Mouse (Mus musculus): ENCODE measurements around the gene Ank2. TPM values are rescaled to one million over a fixed set of nuclear protein-coding genes. Genes with fewer than 3 reads are reported as not detected.

The Ank2 gene
- polyA plus RNA-seq, 1 experiment from 2014 or later, result 37.0 TPM

DNA sequence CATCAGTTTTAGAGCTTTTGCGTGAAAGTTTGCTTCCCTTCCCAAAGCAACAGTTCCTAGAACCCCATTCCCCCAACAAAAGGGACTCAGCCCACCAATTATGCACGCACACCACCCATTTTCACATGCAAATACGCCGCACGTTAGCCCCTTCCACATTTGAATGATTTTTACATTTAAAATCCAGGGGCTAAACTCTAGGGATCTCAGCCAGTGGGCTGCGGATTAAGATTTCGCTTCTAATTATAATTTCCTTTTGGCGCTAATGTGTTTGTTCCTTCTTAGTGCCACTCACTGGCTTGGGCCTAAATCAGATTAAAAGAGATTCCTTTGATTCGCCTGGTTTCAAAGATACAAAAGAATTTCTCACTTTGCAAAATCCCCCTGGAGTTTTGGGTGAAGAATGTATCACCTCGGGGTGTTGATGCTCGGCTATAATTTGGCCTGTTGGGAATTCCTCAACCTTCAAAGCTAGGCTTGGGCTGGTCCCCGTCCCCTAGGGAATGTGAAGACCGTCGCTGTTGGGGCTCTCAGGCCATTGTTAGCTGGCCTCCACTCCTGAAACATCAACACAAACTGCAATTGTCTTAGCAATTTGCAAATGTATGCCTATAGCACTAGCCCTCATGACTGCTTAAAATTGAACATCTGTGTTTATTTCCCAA is 35.2 kb downstream of the Ank2 start:
- H3K36me3 ChIP-seq (ENCODE audit: control insufficient read depth, insufficient read depth, low read length), result no peaks in the 10 kb centered on the region
- ATAC-seq (replicated peaks; ENCODE audit: low FRiP score, low TSS enrichment, low read depth), result no peak
- no peaks in the 10 kb centered on the region; the same call in 1 of the 2 replicates for H3K4me1 ChIP-seq (replicated peaks; ENCODE audit: control insufficient read depth, insufficient read depth, low read length)
- H3K27ac ChIP-seq (ENCODE audit: low read depth), result no peak overlapping the region
- no peak for DNase-seq (ENCODE audit: low spot score)
- no peak overlapping the region for H3K4me3 ChIP-seq (ENCODE audit: low read depth, low read length)
- no peaks in the 10 kb centered on the region for H3K27me3 ChIP-seq (replicated peaks; ENCODE audit: control insufficient read depth, insufficient read depth, low read length)
- 53% methylated on average over 14 of the region's 14 CpGs for WGBS
- no peak overlapping the region for H3K9ac ChIP-seq (ENCODE audit: low read length)
- H3K4me2 ChIP-seq (ENCODE audit: low read length), result no peak overlapping the region
- H3K9me3 ChIP-seq (ENCODE audit: control insufficient read depth, low read length), result no peaks in the 10 kb centered on the region

- WGBS, result 39% methylated on average over 9 of the region's 9 CpGs
- DNase-seq (ENCODE audit: low spot score), result no peak
These were observed 36.0 kb downstream of the Ank2 start for GRCm38 (mm10) chr3:127463165-127463564.

GRCm38 (mm10) chr3:127462413-127462812 is 36.7 kb downstream of the Ank2 start:
- Histone ChIP-seq H3K36me3 (ENCODE audit: control insufficient read depth, insufficient read depth, low read length) (no peaks in the 10 kb centered on the region), H3K4me2 (ENCODE audit: low read length) (no peak overlapping the region), H3K27ac (ENCODE audit: low read depth) (no peak overlapping the region), H3K9ac (ENCODE audit: low read length) (no peak overlapping the region), H3K27me3 (replicated peaks; ENCODE audit: control insufficient read depth, insufficient read depth, low read length) (no peaks in the 10 kb centered on the region), H3K4me1 (replicated peaks; ENCODE audit: control insufficient read depth, insufficient read depth, low read length) (peaks cover 4% of the 10 kb centered on the region; the same call in 1 of the 2 replicates), H3K9me3 (ENCODE audit: control insufficient read depth, low read length) (no peaks in the 10 kb centered on the region), H3K4me3 (ENCODE audit: low read depth, low read length) (no peak overlapping the region)
- DNase-seq (ENCODE audit: low spot score) (no peak), ATAC-seq (replicated peaks; ENCODE audit: low FRiP score, low TSS enrichment, low read depth) (no peak)
- WGBS, result 70% methylated on average over 6 of the region's 6 CpGs

More at GRCm38 (mm10) chr3:127463165-127463564, 36.0 kb downstream of the Ank2 start:
- no peak for ATAC-seq (replicated peaks; ENCODE audit: low FRiP score, low TSS enrichment, low read depth)
- no peak overlapping the region for H3K4me2 ChIP-seq (ENCODE audit: low read length)
- H3K4me1 ChIP-seq (replicated peaks; ENCODE audit: control insufficient read depth, insufficient read depth, low read length), result peaks cover 4% of the 10 kb centered on the region; the same call in 1 of the 2 replicates
- H3K27ac ChIP-seq (ENCODE audit: low read depth), result no peak overlapping the region
- H3K9me3 ChIP-seq (ENCODE audit: control insufficient read depth, low read length), result no peaks in the 10 kb centered on the region
- no peak overlapping the region for H3K9ac ChIP-seq (ENCODE audit: low read length)
- no peaks in the 10 kb centered on the region for H3K27me3 ChIP-seq (replicated peaks; ENCODE audit: control insufficient read depth, insufficient read depth, low read length)
- H3K36me3 ChIP-seq (ENCODE audit: control insufficient read depth, insufficient read depth, low read length), result no peaks in the 10 kb centered on the region
- no peak overlapping the region for H3K4me3 ChIP-seq (ENCODE audit: low read depth, low read length)

DNA sequence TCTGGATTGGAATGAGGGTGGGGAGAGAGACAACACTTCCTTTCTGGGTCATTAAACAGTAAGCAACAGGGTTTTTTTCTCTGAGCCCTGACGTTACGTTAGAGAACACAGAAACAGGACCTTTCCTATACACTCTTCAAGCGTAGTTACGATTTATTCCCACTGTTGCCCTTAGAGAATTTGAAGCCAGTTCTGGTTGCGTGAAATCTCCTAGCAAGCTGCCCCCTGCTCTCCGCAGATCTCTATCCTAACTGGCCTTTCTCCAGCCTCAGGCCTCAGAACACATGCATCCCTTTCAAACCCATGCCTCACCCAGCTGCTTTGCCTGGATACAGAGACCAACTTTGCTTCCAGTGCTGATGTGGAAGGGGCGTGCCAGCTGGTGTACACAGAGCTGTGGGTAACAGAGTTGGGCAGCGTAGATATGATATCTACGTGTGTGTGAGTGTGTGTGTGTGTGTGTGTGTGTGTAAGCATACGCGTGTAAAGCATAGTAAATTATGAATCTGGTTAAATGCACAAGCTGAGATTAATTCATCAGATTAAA is 38.2 kb downstream of the Ank2 start:
- WGBS, result 61% methylated on average over 11 of the region's 11 CpGs
- no peak for DNase-seq (ENCODE audit: low spot score)
- no peaks in the 10 kb centered on the region for H3K9me3 ChIP-seq (ENCODE audit: control insufficient read depth, low read length)
- H3K36me3 ChIP-seq (ENCODE audit: control insufficient read depth, insufficient read depth, low read length), result no peaks in the 10 kb centered on the region
- H3K27ac ChIP-seq (ENCODE audit: low read depth), result no peak overlapping the region
- H3K4me1 ChIP-seq (replicated peaks; ENCODE audit: control insufficient read depth, insufficient read depth, low read length), result peaks cover 4% of the 10 kb centered on the region; the same call in 1 of the 2 replicates
- H3K27me3 ChIP-seq (replicated peaks; ENCODE audit: control insufficient read depth, insufficient read depth, low read length), result no peaks in the 10 kb centered on the region
- H3K9ac ChIP-seq (ENCODE audit: low read length), result no peak overlapping the region
- ATAC-seq (replicated peaks; ENCODE audit: low FRiP score, low TSS enrichment, low read depth), result no peak
- H3K4me3 ChIP-seq (ENCODE audit: low read depth, low read length), result no peak overlapping the region
- no peak overlapping the region for H3K4me2 ChIP-seq (ENCODE audit: low read length)

- Histone ChIP-seq H3K9ac (ENCODE audit: low read length) (no peak overlapping the region), H3K9me3 (ENCODE audit: control insufficient read depth, low read length) (no peaks in the 10 kb centered on the region), H3K36me3 (ENCODE audit: control insufficient read depth, insufficient read depth, low read length) (no peaks in the 10 kb centered on the region), H3K4me1 (replicated peaks; ENCODE audit: control insufficient read depth, insufficient read depth, low read length) (peaks cover 4% of the 10 kb centered on the region; the same call in 1 of the 2 replicates), H3K4me3 (ENCODE audit: low read depth, low read length) (no peak overlapping the region), H3K27ac (ENCODE audit: low read depth) (no peak overlapping the region), H3K27me3 (replicated peaks; ENCODE audit: control insufficient read depth, insufficient read depth, low read length) (no peaks in the 10 kb centered on the region), H3K4me2 (ENCODE audit: low read length) (no peak overlapping the region)
- ATAC-seq (replicated peaks; ENCODE audit: low FRiP score, low TSS enrichment, low read depth) (no peak), DNase-seq (ENCODE audit: low spot score) (no peak)
- WGBS, result 19% methylated on average over 3 of the region's 3 CpGs
These were observed 39.3 kb downstream of the Ank2 start for GRCm38 (mm10) chr3:127459858-127460257.

DNA sequence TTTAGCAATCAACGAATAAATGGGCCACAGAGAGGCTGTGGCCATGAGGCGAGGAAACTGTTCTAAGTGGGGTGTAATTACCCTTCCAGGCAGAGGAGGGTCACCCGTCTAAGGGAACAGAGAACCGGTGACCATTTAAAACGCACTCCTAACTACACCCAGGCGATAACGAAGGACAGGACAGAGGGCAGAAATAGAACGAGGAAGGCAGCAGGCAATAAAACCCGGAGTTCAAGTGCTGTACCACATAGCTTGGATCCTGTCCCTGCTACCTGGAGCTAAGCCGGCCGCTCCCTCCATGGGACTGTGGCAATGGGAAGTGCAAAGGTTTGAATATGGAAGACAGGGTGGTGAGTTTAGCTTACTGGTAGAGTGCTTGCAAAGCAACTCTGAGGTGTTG is 40.2 kb downstream of the Ank2 start:
- Histone ChIP-seq H3K4me2 (ENCODE audit: low read length) (peak overlapping the region; percentile 25), H3K9me3 (ENCODE audit: control insufficient read depth, low read length) (no peaks in the 10 kb centered on the region), H3K27ac (ENCODE audit: low read depth) (no peak overlapping the region), H3K36me3 (ENCODE audit: control insufficient read depth, insufficient read depth, low read length) (no peaks in the 10 kb centered on the region), H3K4me3 (ENCODE audit: low read depth, low read length) (no peak overlapping the region), H3K4me1 (replicated peaks; ENCODE audit: control insufficient read depth, insufficient read depth, low read length) (peaks cover 4% of the 10 kb centered on the region; the same call in 1 of the 2 replicates), H3K9ac (ENCODE audit: low read length) (no peak overlapping the region), H3K27me3 (replicated peaks; ENCODE audit: control insufficient read depth, insufficient read depth, low read length) (no peaks in the 10 kb centered on the region)
- peak; percentile 61 for DNase-seq (ENCODE audit: low spot score)
- 20% methylated on average over 11 of the region's 11 CpGs for WGBS
- no peak for ATAC-seq (replicated peaks; ENCODE audit: low FRiP score, low TSS enrichment, low read depth)

DNA sequence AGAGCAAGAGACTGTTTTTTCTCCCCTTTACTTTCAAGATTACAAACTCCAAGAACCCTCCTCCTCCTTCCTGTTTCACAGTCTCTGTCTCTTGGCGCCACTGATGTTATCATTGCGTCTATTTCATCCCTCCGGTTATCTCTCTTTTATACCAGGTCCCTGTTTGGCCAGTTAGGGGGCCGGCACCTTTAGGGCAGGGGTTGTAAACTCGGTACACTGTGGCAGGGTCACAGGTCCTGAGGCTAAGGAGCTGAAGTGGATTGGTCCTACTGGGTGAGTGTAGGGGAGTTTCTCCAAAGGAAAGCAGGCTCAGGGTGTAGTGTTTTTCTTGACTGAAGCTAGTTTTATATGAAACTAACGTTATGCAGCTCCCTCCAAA is 40.7 kb downstream of the Ank2 start:
- peaks cover 4% of the 10 kb centered on the region; the same call in 1 of the 2 replicates for H3K4me1 ChIP-seq (replicated peaks; ENCODE audit: control insufficient read depth, insufficient read depth, low read length)
- H3K27ac ChIP-seq (ENCODE audit: low read depth), result 0 out of 2 replicates have a peak overlapping the region, but pooled peaks have one; percentile 9
- 7% methylated on average over 6 of the region's 6 CpGs for WGBS
- no peaks in the 10 kb centered on the region for H3K27me3 ChIP-seq (replicated peaks; ENCODE audit: control insufficient read depth, insufficient read depth, low read length)
- no peaks in the 10 kb centered on the region for H3K36me3 ChIP-seq (ENCODE audit: control insufficient read depth, insufficient read depth, low read length)
- H3K9me3 ChIP-seq (ENCODE audit: control insufficient read depth, low read length), result no peaks in the 10 kb centered on the region
- ATAC-seq (replicated peaks; ENCODE audit: low FRiP score, low TSS enrichment, low read depth), result 0 out of 2 replicates have a peak, but pooled peaks have one; percentile 32
- peak overlapping the region; percentile 25 for H3K4me2 ChIP-seq (ENCODE audit: low read length)
- no peak overlapping the region for H3K4me3 ChIP-seq (ENCODE audit: low read depth, low read length)
- no peak overlapping the region for H3K9ac ChIP-seq (ENCODE audit: low read length)
- no peak for DNase-seq (ENCODE audit: low spot score)

GRCm38 (mm10) chr3:127457761-127458419 is 41.3 kb downstream of the Ank2 start:
- ATAC-seq (replicated peaks; ENCODE audit: low FRiP score, low TSS enrichment, low read depth) (no peak), DNase-seq (ENCODE audit: low spot score) (no peak)

More at GRCm38 (mm10) chr3:127457761-127458419, 41.3 kb downstream of the Ank2 start:
- Histone ChIP-seq H3K36me3 (ENCODE audit: control insufficient read depth, insufficient read depth, low read length) (no peaks in the 10 kb centered on the region), H3K4me2 (ENCODE audit: low read length) (no peak overlapping the region), H3K27ac (ENCODE audit: low read depth) (0 out of 2 replicates have a peak overlapping the region, but pooled peaks have one; percentile 9), H3K9ac (ENCODE audit: low read length) (no peak overlapping the region), H3K4me3 (ENCODE audit: low read depth, low read length) (no peak overlapping the region), H3K4me1 (replicated peaks; ENCODE audit: control insufficient read depth, insufficient read depth, low read length) (peaks cover 4% of the 10 kb centered on the region; the same call in 1 of the 2 replicates), H3K27me3 (replicated peaks; ENCODE audit: control insufficient read depth, insufficient read depth, low read length) (no peaks in the 10 kb centered on the region), H3K9me3 (ENCODE audit: control insufficient read depth, low read length) (no peaks in the 10 kb centered on the region)
- WGBS, result 16% methylated on average over 5 of the region's 5 CpGs
